Mouse (Mus musculus) testis, adult 2 months (tissue): Measurements from ENCODE around the gene Cldn22.

Source experiments
- CTCF ChIP-seq: fragments of 200-500 bp; IDR thresholded peaks from 2 replicates; pipeline ENCODE4 v1.5.1; 2012; ENCODE audit warnings: low read depth, mild to moderate bottlenecking, inconsistent platforms, low read length, moderate library complexity; ENCODE audit not compliant: control insufficient read depth, insufficient read depth, insufficient replicate concordance
- POLR2A ChIP-seq: fragments of 200-500 bp; IDR thresholded peaks from 2 replicates; pipeline ENCODE4 v1.6.1; 2012; ENCODE audit warnings: low read depth, mild to moderate bottlenecking, inconsistent platforms, low read length, moderate library complexity; ENCODE audit not compliant: control insufficient read depth

- TF ChIP-seq CTCF = no peak
- TF ChIP-seq POLR2A = no peak
Observed at GRCm38 (mm10) chr8:47847931-47848330, 23.6 kb downstream of the Cldn22 start.
